Mouse (Mus musculus) small intestine, adult 2 months (tissue): ENCODE data around the gene Slfn1.

Source experiments
- CTCF ChIP-seq: fragments of 200-500 bp; IDR thresholded peaks from 2 replicates; pipeline ENCODE4 v1.5.1; 2012; ENCODE audit warnings: low read depth, mild to moderate bottlenecking, control low read depth, inconsistent platforms, low read length, moderate library complexity, mixed read lengths; ENCODE audit not compliant: insufficient replicate concordance, insufficient read length; ENCODE audit errors: extremely low read depth
- POLR2A ChIP-seq: fragments of 200-500 bp; IDR thresholded peaks from 2 replicates; pipeline ENCODE4 v1.6.1; 2012; ENCODE audit warnings: low read depth, mild to moderate bottlenecking, control low read depth, inconsistent platforms, low read length, moderate library complexity

GRCm38 (mm10) chr11:83084761-83085160, 31.9 kb upstream of the Slfn1 start:
- TF ChIP-seq POLR2A: no peak
- TF ChIP-seq CTCF: no peak
